Mouse (Mus musculus): ENCODE results near the gene Snai3. TPM values are rescaled to one million over a fixed set of nuclear protein-coding genes. Genes with fewer than 3 reads are reported as not detected.

Snai3 gene
- total RNA-seq, 2 experiments from 2014 or later: 2.5 to 3.1 TPM

GRCm38 (mm10) chr8:122459990-122460389 is 543 bp downstream of the Snai3 start:
- no peak for DNase-seq

DNA sequence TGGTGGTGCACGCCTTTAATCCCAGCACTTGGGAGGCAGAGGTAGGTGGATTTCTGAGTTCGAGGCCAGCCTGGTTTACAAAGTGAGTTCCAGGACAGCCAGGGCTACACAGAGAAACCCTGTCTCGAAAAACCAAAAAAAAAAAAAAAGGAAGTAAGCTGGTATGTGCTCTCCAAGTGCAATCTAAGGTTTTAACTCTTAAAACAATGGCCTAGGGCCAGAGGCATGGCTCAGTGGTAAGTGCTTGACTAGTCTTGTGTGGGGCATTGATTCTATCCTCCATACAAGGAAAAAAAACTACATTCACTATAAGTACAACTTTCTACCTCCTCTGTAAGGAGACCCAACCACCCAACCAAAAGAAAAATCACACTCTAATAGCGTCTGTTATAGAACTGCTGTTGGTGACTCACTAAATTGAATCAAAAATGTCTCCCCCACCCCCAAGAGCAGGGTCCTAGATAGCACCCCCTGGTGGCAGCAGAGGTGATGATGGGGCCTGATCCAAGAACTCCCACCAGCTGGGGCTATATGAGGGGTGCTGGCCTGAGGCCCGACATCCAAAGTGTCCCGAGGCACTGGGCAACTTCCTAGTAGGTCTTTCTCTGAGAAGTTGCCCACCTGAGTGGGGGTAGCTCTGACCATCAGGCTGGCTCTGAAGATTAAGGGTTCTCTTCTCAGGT is 1.2 kb downstream of the Snai3 start:
- no peak for DNase-seq

- no peak for DNase-seq
These were observed 3.4 kb downstream of the Snai3 start for GRCm38 (mm10) chr8:122457171-122457570.

GRCm38 (mm10) chr8:122454409-122454808 is 6.1 kb downstream of the Snai3 start:
- no peak for DNase-seq

DNA sequence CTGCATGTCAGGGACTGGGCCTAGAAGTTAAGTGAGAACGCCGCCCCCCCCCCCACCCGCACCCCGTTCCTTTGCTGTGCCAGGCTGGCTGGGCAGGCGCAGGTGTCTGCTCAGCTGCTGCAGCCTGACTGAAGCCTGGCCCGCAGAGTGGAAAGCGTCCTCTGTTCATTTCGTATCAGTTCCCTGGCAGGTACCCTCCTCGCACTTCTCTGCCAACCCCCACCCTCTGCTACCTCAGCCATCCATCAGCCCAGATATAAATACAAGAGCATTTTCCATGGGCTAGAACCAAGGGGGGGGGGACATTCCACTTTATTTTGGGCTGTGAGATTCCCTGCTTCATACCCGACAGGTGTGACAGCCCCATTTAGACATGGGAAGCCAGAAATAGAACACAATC is 8.4 kb downstream of the Snai3 start:
- no peak for DNase-seq

- DNase-seq: no peak
These were observed 9.3 kb downstream of the Snai3 start for GRCm38 (mm10) chr8:122451161-122451703.

DNA sequence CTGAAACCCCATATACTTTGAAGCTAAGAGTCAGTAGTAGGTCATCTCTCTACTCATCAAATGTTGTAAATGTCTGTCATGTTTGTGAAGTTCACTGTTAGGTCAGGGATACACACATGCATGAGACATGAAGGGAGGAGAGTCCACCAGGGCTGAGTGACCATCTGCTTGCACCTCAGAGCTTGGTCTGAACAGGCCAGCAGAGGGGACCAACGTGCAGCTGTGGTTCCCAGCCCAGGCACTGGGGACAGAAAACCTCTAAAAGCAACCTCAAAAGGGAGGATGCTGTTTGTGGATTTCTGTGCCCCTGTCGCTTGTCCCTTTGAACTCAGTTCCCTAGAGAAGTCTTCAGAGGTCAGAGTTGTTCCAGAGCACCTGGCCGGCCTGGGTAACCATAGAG is 15.3 kb downstream of the Snai3 start:
- no peak for DNase-seq

- DNase-seq: peak; percentile 84
These were observed 16.3 kb downstream of the Snai3 start for GRCm38 (mm10) chr8:122444058-122444748.

DNA sequence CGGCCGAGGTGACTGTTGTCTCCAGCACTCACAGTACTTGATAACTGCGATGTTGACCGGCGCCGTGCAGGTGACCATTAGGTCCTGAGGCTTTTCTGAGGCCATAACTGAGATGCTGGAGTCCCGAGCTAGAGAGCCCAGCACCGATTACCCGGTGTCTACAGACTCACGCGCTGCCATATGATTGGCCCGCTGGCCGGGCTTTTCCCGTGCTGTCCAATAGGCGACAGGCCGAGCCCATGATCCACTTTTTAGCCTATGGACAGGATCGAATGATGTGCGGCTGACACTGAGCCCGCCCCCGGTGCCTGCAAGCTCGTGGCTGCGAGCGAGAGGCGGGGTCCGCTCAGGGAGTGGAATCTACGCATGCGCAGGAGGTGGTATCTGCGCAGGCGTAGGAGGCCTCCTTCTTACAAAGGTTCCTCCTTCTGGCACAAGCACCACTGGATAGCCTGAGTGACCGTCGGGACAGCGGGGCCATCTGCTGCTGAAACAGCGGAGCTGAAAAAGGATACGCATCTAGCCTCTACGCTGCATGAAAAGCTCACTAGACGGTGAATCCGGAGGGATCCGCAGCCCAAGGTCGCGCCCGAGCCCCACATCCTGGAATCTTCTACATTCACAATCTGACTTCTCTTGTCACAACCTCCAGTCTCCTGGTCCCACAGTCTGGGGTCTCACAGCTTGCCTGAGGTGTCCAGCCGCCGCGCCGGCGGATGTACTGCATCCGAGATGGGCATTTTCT is 17.1 kb downstream of the Snai3 start, which contains the start of gene Mvd:
Mvd (minus strand) TSS at position 161 of the 745 bp plus-strand sequence.
- peak; percentile 97 for DNase-seq

- DNase-seq: no peak
These were observed 17.8 kb downstream of the Snai3 start for GRCm38 (mm10) chr8:122442781-122443180.

- DNase-seq: no peak
These were observed 18.2 kb downstream of the Snai3 start for GRCm38 (mm10) chr8:122442356-122442755.

- DNase-seq: no peak
These were observed 19.2 kb downstream of the Snai3 start for GRCm38 (mm10) chr8:122441326-122441725.

GRCm38 (mm10) chr8:122439336-122439735 is 21.2 kb downstream of the Snai3 start:
- no peak for DNase-seq

- DNase-seq: no peak
These were observed 22.7 kb downstream of the Snai3 start for GRCm38 (mm10) chr8:122437708-122438331.

- DNase-seq: no peak
These were observed 23.9 kb downstream of the Snai3 start for GRCm38 (mm10) chr8:122436586-122437125.

DNA sequence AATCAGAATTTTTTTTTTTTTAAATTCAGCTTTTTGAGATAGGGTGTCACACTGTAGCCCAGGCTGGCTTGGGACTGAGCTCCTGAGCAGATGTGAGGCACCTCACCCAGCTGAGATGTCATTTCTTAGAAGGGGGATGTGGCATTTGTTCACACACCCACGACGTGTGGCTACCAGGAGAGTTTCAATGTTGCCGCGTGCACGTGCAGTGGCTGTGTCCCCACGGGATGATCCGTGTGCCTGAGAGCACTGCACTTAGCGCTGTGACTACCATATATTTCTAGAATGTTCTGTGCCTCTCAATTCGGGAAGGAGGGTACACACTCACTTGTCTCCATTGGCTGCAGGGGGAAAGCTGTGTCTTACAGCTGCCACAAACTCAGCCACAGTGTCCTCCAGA is 24.4 kb downstream of the Snai3 start:
- no peak for DNase-seq

DNA sequence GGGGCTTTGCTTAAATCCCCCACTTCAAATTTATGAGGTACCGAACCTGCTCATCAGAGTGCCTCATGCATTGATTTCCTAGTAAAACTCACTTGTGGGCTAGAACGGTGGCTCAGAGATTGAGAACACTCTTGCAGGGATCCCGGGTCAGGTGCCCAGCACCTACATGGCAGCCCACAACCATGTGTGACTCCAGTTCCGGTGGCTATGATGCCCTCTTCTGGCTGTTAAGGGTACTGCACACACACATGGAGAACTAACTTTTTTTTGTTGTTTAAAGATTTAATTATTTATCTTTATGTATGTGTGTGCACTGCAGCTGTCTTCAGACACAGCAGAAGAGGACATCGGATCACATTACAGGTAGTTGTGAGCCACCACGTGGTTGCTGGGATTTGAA is 25.2 kb downstream of the Snai3 start:
- DNase-seq: no peak

- DNase-seq: no peak
These were observed 27.1 kb downstream of the Snai3 start for GRCm38 (mm10) chr8:122433269-122433905.

GRCm38 (mm10) chr8:122432443-122433268 is 27.9 kb downstream of the Snai3 start, which contains the start of gene Cyba:
Gene Cyba (minus strand): TSS chr8:122432930.
- peak; percentile 68 for DNase-seq

DNA sequence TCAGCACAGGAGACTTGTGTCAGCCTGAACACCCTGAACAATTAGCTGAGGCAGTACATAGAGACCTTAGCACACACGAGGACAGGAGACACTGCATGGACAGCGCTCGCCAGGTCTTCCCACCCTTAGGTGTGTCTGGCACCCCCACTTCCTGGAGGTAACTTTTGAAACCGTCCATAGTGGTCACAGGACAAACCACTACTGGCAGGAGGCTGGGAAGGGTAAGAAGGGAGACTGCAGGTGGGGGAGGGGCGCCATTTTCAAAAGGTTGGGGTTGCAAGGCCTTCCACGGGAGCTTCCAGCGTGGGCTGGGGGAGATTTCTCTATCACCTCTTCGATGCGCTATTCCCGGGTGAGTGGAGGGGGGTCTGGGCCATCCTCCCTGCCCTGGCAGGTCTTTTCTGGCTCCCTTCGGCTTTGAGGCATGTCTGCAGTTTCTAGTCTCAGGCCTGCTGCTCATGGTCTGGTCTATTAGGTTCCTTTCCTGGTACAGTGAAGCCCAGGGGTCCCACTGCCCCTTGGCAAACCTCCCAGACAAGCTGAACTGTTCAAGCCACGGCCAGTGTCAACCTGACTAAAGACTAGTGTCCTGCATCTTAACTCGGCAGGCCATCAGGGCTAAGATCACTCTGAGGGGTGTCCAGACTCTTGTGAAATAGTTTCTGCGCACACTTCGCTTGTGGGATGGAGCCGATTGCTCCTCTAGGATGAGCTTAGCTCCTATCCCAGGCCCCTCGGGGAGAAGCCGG is 28.7 kb downstream of the Snai3 start:
- DNase-seq: peak; percentile 39
